Mouse (Mus musculus) erythroblast, adult 5-6 weeks (primary cell): ENCODE data around the gene Xrcc2. TPM values are rescaled to one million over a fixed set of nuclear protein-coding genes. Genes with fewer than 3 reads are reported as not detected.
"Not testable (repeated sequence)": the region's sequence is repeated elsewhere in the genome, so short reads cannot be mapped to it uniquely, and the experiment has no call there.

ENCODE experiments used
- ATAC-seq: replicated peaks from 2 replicates; pipeline ENCODE4 v1.8.0; 2016; ENCODE audit warnings: moderate number of reproducible peaks, mild to moderate bottlenecking, moderate TSS enrichment, inconsistent platforms; ENCODE audit not compliant: poor library complexity, low FRiP score, severe bottlenecking
- total RNA-seq, 2 experiments: library from RNA; stranded (forward) in 1 of 2; stranded (reverse) in 1 of 2; fragments of 150-400 nt in 1 of 2; fragments of 200-764, 138-1000 nt in 1 of 2; gene quantifications; 2 replicates each; pipeline versions ENCODE4 v1.2.3 to v1.2.4; 2015 to 2017; ENCODE audit warnings: low replicate concordance in 2 of 2

Gene Xrcc2
- 1.2 and 5.2 TPM in 2 replicates for total RNA-seq (2015; ENCODE audit: low replicate concordance)
- 5.9 and 6.3 TPM in 2 replicates for total RNA-seq (2017; ENCODE audit: low replicate concordance)

DNA sequence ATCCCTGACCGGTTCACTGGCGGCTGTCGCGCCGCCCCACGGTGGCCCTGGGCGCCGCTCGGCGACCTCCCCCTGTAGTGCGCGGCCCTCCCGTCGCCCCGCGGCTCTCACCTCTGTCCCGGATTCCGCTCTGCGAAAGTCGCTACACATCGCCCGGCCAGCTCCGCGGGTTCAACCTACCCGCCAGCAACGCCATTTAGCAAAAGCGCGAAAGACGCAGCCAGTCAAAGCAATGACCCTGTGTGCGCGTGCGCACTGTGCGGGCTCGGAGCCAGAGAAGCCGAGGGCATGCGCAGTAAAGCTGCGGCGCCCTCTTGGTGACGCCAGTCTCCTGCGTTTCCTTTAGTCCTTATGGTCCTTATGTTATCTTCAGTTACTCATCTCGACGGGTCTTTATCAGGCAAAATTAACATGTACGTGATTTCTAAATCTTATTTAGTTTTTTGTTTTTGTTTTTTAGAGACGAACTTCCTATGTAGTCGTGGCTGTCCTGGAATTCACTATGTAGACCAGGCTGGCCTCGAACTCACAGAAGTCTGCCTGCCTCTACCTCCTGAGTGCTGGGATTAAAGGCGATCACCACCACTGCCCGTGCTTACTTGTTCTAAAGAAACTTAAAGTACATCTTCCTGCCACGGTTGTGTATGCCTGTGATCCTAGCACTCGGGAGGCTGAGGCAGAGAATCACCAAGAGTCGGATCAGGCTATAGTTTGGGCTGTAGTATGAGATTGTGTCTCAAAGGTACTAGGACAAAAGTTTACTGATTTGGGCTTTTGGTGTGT lies at the start of gene Xrcc2:
Xrcc2 (minus strand) TSS at position 259 of the 783 bp plus-strand sequence.
- ATAC-seq, result peak; percentile 98

DNA sequence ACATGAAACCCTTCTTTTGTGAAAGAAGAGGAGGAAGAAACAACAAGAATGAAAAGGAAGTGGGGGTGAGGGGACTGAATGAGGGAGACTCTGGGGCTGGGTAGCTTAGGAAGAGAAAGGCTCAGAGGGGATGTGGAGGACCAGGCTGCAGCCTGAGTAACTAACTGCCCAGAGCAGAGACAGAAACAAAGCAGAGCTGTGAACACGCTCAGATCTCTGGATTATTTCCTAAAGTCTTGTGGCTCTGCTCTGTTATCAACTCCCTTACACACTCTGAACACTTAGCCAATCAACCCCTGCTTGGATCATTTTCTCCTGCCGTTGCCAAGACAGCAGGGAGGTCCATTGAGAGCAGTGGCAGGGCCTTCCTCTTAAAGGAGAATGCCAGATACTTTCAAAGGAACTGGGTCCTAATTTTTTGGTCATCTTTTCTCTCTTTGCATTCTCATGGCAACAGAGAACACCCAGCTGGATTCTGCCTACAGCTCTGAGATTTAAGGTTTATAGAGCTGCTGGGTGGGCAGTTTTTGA lies 48.7 kb upstream of the Xrcc2 start:
- ATAC-seq, result no peak

DNA sequence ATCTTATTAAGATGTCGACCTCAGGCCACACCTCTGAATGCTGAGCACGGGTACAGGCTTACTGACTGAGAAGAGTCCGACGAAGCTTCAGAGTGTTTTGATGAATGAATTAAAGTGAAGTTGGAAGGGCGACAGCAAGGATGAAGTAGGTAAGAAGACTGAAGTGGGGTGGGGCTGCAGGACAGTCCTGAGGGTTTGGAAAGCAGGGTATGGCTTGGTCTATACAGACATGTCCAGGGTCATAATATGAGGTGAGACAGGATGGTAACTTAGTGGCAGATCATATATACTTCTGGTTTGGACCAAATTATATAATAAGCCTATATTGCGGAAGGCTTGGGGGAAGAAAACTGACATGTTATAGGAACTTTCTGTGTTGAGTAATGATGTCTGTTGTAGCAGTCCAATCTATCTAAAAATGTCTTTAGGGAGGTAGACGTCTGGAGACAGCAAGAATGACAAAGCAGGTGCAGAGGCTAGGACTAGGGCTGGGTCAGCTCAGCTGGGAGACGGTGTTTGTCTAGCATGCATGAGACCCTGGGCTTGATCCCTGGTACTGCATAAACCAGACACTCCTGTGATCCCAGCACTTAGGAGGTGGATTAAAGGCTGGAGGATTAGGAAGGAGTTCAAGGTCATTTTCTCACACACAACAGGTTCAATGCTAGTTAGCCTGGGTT lies 48.1 kb upstream of the Xrcc2 start:
- ATAC-seq, result no peak

DNA sequence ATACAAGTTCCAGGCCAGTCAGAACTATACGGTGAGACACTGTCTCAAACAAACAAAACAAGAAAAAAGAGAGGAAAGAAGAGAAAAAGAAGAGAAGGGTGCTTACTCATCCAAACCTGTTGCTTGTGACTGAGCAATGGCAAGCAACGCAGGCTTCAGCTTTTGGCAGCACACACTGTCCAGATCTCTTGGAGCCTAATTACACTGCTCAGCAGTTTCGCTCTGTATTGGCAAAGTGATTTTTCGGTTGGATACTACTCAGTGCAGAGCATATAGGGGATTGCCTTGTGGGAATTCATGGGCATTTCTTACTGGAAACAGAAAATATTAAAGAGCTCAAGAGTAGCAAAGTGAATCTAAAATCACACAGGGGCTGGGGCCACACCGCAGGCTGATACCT lies 47.2 kb upstream of the Xrcc2 start:
- no peak for ATAC-seq

DNA sequence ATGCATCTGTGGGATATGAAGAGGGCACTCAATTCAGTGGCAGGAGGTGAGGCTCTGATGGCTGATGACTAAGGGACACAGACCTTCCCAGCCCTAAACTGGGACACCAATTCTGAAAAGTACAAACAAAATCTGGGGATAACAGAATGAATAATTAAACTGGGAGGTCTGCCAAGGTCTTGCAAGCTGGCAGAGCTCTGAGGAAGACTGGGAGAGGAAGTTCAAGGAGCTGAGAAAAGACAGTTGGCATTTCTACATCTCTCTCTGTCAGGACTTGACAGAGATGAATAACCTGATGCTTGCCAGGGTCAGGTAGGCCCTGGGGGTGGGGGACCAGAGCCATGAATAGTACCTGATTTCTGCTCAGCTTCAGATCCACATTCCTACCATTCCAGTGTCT lies 45.9 kb upstream of the Xrcc2 start:
- ATAC-seq, result no peak

- ATAC-seq, result no peak
Measured at GRCm38 (mm10) chr5:25748613-25749012, 43.0 kb upstream of the Xrcc2 start.

- no peak for ATAC-seq
Measured at GRCm38 (mm10) chr5:25747904-25748303, 42.3 kb upstream of the Xrcc2 start.

DNA sequence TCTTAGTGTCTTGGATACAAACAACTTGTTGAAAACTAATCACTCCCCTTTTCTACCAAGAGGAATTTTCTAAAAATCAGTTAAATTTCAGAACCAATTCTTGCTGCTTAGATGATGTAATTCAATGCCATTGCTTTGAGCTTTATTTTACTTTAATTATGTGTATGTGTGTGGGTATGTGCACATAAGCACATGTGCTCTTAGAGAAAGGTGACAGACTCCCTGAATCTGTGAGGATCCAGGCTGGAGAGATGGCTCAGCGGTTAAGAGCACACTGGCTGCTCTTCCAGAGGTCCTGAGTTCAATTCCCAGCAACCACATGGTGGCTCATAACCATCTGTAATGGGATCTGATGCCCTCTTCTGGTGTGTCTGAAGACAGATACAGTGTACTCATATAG lies 33.3 kb upstream of the Xrcc2 start:
- not testable (repeated sequence) for ATAC-seq

- no peak for ATAC-seq
Measured at GRCm38 (mm10) chr5:25738448-25738847, 32.8 kb upstream of the Xrcc2 start.

DNA sequence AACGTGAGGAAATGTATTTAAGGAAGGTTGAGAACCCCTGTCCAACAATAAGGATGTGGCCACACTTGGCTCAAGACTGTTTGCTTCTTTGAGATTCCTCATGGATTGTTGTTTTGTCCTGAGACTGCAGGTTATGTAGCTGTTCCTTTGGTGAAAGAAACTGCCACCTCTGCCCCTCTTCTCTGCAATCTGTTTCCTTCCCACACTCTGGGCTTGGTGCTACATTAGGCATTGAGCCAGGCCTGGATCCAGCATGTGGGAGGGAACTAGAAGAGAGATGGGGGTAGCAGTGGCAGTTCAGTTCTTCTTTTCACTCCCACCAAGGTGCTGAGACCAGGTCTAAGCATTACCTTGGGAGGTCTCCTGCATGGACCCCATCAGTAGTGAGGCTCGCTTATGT lies 30.2 kb upstream of the Xrcc2 start:
- no peak for ATAC-seq

GRCm38 (mm10) chr5:25734318-25734717 lies 28.7 kb upstream of the Xrcc2 start:
- ATAC-seq, result no peak

GRCm38 (mm10) chr5:25724134-25724675 lies 18.6 kb upstream of the Xrcc2 start:
- no peak for ATAC-seq

GRCm38 (mm10) chr5:25723016-25723415 lies 17.4 kb upstream of the Xrcc2 start:
- no peak for ATAC-seq

GRCm38 (mm10) chr5:25719390-25719789 lies 13.8 kb upstream of the Xrcc2 start:
- ATAC-seq, result no peak

DNA sequence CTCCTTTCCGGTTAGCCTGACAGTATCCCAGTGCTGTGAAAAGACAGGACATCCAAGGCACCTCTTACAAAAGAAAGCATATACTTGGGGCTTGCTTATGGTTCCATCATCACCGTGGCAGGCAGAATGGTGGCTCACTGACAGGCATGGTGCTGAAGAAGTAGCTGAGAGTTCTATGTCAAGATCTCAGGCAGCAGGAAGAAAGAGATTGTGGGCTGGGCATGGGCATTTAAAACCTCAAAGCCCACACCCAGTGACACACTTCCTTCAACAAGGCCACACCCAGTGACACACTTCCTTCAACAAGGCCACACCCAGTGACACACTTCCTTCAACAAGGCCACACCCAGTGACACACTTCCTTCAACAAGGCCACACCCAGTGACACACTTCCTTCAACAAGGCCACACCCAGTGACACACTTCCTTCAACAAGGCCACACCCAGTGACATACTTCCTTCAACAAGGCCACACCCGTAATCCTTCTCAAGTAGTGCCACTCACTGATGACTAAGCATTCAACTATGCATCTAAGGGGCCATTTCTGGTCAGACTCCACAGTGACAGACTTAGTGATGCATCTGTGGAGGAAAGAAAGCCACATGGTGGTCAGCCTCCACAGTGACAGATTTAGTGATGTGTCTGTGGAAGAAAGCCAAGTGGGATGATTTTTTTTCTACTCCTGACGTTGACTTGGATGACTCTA lies 7.5 kb upstream of the Xrcc2 start:
- ATAC-seq, result not testable (repeated sequence)

DNA sequence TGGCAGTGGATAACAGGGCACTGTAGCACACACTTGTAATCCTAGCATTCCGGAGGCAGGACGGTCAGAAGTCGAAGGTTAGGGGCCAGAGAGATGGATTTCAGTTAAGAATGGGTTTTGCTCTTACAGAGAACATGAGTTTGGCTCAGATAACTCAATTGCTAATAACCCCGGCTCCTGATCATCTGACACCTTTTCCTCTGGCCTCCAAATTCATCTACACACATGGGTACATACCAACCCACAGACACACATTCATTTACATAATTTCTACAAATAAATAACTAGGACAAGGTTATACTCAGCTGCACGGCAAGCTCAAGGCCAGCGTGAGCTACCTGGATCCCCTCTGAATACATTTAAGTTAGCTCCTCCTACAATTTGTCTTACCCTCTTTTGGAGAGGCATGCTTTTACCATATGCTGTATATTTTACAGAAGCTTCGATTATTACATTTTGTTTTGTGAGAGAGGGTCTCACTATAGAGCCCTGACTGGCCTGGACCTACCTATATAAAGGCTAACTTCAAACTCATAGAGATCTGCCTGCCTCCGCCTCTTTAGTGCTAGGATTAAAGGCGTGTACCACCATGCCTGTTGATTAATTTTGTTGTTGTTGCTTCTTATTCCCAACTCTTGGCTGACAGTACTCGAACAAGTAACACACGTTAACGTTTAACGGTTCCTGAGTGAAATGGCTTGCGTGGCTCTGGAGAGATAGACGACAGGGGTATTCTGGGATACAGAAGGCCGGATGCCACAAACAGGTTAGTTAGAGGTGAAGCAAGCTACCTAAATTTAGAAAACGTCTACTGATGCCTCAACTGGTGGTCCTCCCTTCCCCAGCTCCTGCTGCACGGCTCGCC lies 691 bp downstream of the Xrcc2 start:
- 0 out of 2 replicates have a peak, but pooled peaks have one; percentile 34 for ATAC-seq

DNA sequence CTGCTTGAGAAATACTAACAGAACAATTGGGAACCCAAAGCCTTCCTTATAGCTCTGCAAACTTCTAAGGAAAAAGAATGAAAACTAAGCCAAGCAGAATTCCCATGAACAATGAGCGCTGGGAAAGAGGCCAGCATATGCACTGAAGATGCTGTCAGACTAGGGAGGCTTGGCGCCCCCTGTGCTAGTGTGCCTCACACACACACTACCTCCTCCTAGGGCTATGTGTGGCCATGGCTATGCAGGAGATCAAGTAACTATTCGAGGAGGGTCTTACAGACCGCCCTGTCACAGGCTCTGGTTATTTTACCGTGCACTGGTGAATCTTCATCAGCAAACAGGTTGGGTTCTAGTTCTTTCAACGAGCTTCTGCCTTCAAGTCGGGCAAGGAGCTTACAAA lies 7.7 kb downstream of the Xrcc2 start:
- ATAC-seq, result no peak

DNA sequence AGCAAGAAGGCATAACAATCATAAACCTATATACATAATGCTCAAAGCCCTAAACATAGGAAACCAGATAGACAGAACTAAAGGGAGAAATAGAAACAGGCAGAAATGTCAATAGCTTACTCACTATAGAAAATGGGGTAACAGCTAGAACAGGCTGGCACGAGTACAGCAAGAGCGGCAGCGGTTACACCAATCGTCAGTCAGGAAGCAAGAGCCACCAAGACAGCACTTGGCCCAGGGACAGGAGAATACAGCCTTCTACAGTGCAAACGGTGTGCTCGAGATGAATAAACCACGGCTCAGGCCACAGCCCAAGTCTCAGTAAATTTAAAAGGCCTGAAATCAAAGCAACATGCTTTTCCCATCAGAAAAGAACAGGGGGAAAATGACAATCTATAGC lies 9.4 kb downstream of the Xrcc2 start:
- no peak for ATAC-seq

- no peak for ATAC-seq
Measured at GRCm38 (mm10) chr5:25695786-25696185, 9.8 kb downstream of the Xrcc2 start.
